Mouse (Mus musculus) embryonic facial prominence, embryonic 14.5 days (tissue): ENCODE data around the gene Man2b1. TPM values are rescaled to one million over a fixed set of nuclear protein-coding genes. Genes with fewer than 3 reads are reported as not detected.

Experiments used
- ATAC-seq: fragments of 200-750 bp; cut with Nextera tagmentation; 2 replicates; pipeline ENCODE4 v1.8.0; 2017; ENCODE audit warnings: low read depth, moderate number of reproducible peaks, moderate TSS enrichment
- DNase-seq: peaks from one replicate; pipeline ENCODE4 v3.0.0-alpha.2; 2015; ENCODE audit warnings: low spot score
- H3K27ac ChIP-seq: fragments of 300-500 bp; sonication (generic); replicated peaks from 2 replicates; pipeline ENCODE4 v1.5.1; 2014; ENCODE audit warnings: low read depth, mild to moderate bottlenecking, low read length, moderate library complexity
- H3K27me3 ChIP-seq: fragments of 300-500 bp; sonication (generic); replicated peaks from 2 replicates; pipeline ENCODE4 v1.6.1; 2014; ENCODE audit warnings: low read length; ENCODE audit not compliant: control insufficient read depth, insufficient read depth
- H3K36me3 ChIP-seq: fragments of 300-500 bp; sonication (generic); 2 replicates; pipeline ENCODE4 v1.6.1; 2014; ENCODE audit warnings: low read length, mixed read lengths; ENCODE audit not compliant: control insufficient read depth, insufficient read depth
- H3K4me1 ChIP-seq: fragments of 300-500 bp; sonication (generic); 2 replicates; pipeline ENCODE4 v1.6.1; 2014; ENCODE audit warnings: antibody characterized with exemption, low read length; ENCODE audit not compliant: control insufficient read depth, insufficient read depth
- H3K4me2 ChIP-seq: fragments of 300-500 bp; sonication (generic); 2 replicates; pipeline ENCODE4 v1.6.1; 2014; ENCODE audit warnings: low read depth, mild to moderate bottlenecking, low read length, moderate library complexity, mixed read lengths
- H3K4me3 ChIP-seq: fragments of 300-500 bp; sonication (generic); 2 replicates; pipeline ENCODE4 v1.5.1; 2014; ENCODE audit warnings: low read depth, mild to moderate bottlenecking, low read length
- H3K9ac ChIP-seq: fragments of 300-500 bp; sonication (generic); 2 replicates; pipeline ENCODE4 v1.6.1; 2014; ENCODE audit warnings: low read depth, mild to moderate bottlenecking, low read length, moderate library complexity, mixed read lengths
- H3K9me3 ChIP-seq: fragments of 300-500 bp; sonication (generic); 2 replicates; pipeline ENCODE4 v1.6.1; 2016; ENCODE audit warnings: low read length; ENCODE audit not compliant: control insufficient read depth
- WGBS: fragments of 180-500 bp; shearing (Covaris S2); extraction: QIAGEN DNeasy Blood & Tissue Kit; methylation state at CpG from one replicate; pipeline ENCODE4 v1.1.7; 2014; 5-methylcytosine and 5-hydroxymethylcytosine counted together
- polyA plus RNA-seq: library from polyadenylated mRNA; unstranded; fragments of >200 nt; fragmentation: Nextera tagmentation; extraction: Ambion mirVana; gene quantifications from 2 replicates; pipeline ENCODE4 v1.2.1, GENCODE M21; 2014

Gene Man2b1
- polyA plus RNA-seq, 1 experiment from 2014 or later, result 35.6 TPM

DNA sequence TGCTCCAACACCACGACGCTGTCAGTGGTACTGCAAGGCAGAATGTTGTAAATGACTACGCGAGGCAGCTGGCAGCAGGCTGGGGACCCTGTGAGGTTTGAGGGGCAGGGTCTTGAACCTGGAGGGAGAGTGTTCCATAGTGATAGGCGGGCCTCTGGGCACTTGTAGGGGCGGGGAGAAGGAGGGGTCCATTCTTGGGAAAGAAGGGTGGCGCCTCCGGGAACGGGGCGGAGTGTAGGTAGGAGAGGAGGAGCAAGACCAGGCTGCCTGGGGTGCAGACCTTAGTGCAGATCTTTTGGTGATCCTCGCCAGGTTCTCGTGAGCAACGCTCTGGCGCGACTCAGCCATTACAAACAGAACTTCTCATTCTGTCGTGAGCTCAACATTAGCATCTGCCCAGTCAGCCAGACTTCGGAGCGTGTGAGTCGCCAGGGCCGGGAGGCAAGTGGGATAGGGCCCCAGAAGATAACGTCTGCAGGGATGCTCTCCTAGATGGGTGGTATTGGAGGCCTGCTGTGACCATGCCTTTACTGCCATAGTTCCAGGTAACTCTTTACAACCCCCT is 8.5 kb downstream of the Man2b1 start:
- Histone ChIP-seq H3K27me3 (no peaks in the 10 kb centered on the region), H3K27ac (no peak overlapping the region), H3K4me2 (no peak overlapping the region), H3K9me3 (no peaks in the 10 kb centered on the region), H3K36me3 (peaks cover 46% of the 10 kb centered on the region), H3K4me3 (no peak overlapping the region), H3K9ac (no peak overlapping the region; the same call in 1 of the 2 replicates), H3K4me1 (no peaks in the 10 kb centered on the region)
- 42% methylated on average over 21 of the region's 21 CpGs for WGBS
- no peak for ATAC-seq
- DNase-seq, result no peak

DNA sequence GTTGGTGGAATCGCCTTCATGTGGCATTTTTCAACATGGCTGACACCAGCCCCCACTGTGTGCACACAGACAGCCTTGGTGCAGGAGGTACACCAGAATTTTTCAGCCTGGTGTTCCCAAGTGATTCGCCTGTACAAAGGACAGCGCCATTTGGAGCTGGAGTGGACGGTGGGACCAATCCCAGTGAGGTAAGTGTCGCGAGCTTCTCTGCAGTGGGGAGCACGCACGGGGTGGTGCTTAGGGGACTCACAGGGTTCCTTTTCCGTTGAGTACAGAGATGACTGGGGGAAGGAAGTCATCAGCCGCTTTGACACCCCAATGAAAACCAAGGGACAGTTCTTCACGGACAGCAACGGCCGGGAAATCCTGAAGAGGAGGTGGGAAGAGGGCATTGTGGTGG is 12.0 kb downstream of the Man2b1 start:
- WGBS, result 95% methylated on average over 13 of the region's 13 CpGs
- Histone ChIP-seq H3K4me3 (no peak overlapping the region), H3K9ac (no peak overlapping the region), H3K4me1 (no peaks in the 10 kb centered on the region), H3K27me3 (no peaks in the 10 kb centered on the region), H3K4me2 (no peak overlapping the region), H3K9me3 (no peaks in the 10 kb centered on the region), H3K36me3 (peaks cover 42% of the 10 kb centered on the region), H3K27ac (no peak overlapping the region)
- DNase-seq (no peak), ATAC-seq (no peak)

- H3K4me3 ChIP-seq, result no peak overlapping the region
- 82% methylated on average over 4 of the region's 7 CpGs for WGBS
- H3K36me3 ChIP-seq, result peaks cover 42% of the 10 kb centered on the region
- no peak overlapping the region for H3K27ac ChIP-seq
- H3K4me2 ChIP-seq, result no peak overlapping the region
- H3K4me1 ChIP-seq, result no peaks in the 10 kb centered on the region
- no peaks in the 10 kb centered on the region for H3K9me3 ChIP-seq
- no peak for DNase-seq
- ATAC-seq, result no peak
- H3K9ac ChIP-seq, result no peak overlapping the region
- H3K27me3 ChIP-seq, result no peaks in the 10 kb centered on the region
Measured at GRCm38 (mm10) chr8:85095566-85095965, 12.5 kb downstream of the Man2b1 start.

DNA sequence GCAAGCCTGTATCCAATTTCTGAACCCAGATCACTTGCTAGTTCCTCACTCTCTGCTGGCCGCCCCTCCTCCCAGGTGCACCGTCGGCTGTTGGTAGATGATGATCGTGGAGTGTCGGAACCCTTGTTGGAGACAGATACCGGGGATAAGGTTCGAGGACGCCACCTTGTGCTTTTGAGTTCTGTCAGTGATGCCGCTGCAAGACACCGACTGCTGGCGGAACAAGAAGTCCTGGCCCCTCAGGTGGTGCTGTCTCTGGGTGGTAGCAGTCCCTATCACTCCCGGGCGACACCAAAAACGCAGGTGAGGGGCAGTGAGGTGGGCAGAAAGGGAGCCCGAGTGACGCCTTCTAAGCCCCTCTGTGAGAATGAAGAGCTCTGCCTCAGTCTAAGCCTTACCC is 13.1 kb downstream of the Man2b1 start:
- no peak overlapping the region for H3K9ac ChIP-seq
- DNase-seq, result no peak
- no peaks in the 10 kb centered on the region for H3K27me3 ChIP-seq

DNA sequence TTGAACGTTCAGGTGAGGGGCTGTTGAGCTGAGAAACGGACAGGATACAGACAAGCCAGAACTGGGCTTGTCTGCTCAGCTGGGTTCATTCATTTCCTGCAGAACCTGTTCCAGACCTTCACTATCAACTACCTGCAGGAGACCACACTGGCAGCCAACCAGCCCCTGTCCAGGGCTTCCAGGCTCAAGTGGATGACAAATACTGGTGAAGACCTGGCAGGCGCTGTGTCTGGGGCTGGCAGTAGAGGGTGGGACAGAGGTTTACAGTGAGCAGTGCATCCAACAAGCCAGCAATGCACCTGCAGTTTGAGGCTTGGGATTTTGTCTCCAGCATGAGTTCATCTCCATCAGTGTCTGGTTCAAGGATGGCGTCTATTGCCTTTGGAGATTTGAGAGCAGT is 13.8 kb downstream of the Man2b1 start:
- peak; percentile 41; the same call in 1 of the 2 replicates for ATAC-seq
- Histone ChIP-seq H3K9me3 (0 out of 2 replicates have a peak, but pooled peaks cover 5% of the 10 kb centered on the region), H3K27me3 (no peaks in the 10 kb centered on the region), H3K9ac (no peak overlapping the region), H3K36me3 (peaks cover 42% of the 10 kb centered on the region), H3K4me2 (no peak overlapping the region), H3K27ac (no peak overlapping the region), H3K4me1 (no peaks in the 10 kb centered on the region), H3K4me3 (no peak overlapping the region)
- DNase-seq, result no peak
- WGBS, result 87% methylated on average over 4 of the region's 4 CpGs

More for the DNA sequence above, 13.1 kb downstream of the Man2b1 start:
- H3K27ac ChIP-seq, result no peak overlapping the region
- 92% methylated on average over 16 of the region's 16 CpGs for WGBS
- H3K4me2 ChIP-seq, result no peak overlapping the region
- ATAC-seq, result no peak
- no peaks in the 10 kb centered on the region for H3K4me1 ChIP-seq
- H3K4me3 ChIP-seq, result no peak overlapping the region
- peaks cover 42% of the 10 kb centered on the region for H3K36me3 ChIP-seq
- H3K9me3 ChIP-seq, result no peaks in the 10 kb centered on the region

DNA sequence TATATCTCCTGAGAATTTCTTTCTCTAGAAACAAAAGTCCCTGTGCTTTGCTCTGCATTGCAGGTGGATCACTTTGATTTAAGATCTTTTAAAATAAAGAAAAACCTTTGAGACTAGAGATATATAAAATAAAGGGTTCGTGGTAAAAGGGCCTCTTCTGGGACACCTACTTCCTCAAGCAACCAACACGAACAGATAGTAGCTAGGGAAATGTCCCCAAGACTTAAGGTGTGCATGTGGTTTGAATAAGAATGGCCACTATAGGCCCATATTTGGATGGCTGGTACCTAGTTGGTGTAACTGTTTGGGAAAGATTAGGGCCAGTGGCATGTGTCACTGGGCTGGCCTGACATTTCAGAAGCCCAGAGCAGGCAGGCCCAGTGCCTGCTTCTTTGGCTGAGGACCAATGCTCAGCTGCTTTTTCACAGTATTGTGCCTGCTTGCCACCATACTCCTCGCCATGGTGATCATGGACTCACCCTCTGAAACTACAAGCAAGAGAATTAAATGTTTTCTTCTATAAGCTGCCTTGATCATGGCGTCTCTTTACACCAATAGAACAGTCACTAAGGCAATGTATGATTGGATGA is 17.1 kb downstream of the Man2b1 start:
- Histone ChIP-seq H3K36me3 (peaks cover 31% of the 10 kb centered on the region), H3K27ac (no peak overlapping the region), H3K9me3 (0 out of 2 replicates have a peak, but pooled peaks cover 6% of the 10 kb centered on the region), H3K4me1 (no peaks in the 10 kb centered on the region), H3K4me3 (no peak overlapping the region), H3K9ac (no peak overlapping the region), H3K4me2 (no peak overlapping the region), H3K27me3 (no peaks in the 10 kb centered on the region)
- DNase-seq (no peak), ATAC-seq (no peak)
- 79% methylated on average over 4 of the region's 4 CpGs for WGBS

GRCm38 (mm10) chr8:85113241-85113640 is 30.2 kb downstream of the Man2b1 start:
- Histone ChIP-seq H3K36me3 (peaks cover 43% of the 10 kb centered on the region), H3K4me3 (no peak overlapping the region), H3K4me1 (no peaks in the 10 kb centered on the region), H3K27me3 (no peaks in the 10 kb centered on the region), H3K4me2 (no peak overlapping the region), H3K27ac (no peak overlapping the region), H3K9me3 (0 out of 2 replicates have a peak, but pooled peaks cover 7% of the 10 kb centered on the region), H3K9ac (no peak overlapping the region)
- whole genome bisulfite sequencing, result 94% methylated on average over 10 of the region's 10 CpGs
- DNase-seq (no peak), ATAC-seq (no peak)

- 0 out of 2 replicates have a peak, but pooled peaks cover 7% of the 10 kb centered on the region for H3K9me3 ChIP-seq
- H3K36me3 ChIP-seq, result peaks cover 25% of the 10 kb centered on the region
- DNase-seq (no peak), ATAC-seq (no peak)
- 75% methylated on average over 4 of the region's 4 CpGs for WGBS
- H3K27ac ChIP-seq, result no peak overlapping the region
- H3K4me1 ChIP-seq, result 0 out of 2 replicates have a peak, but pooled peaks cover 6% of the 10 kb centered on the region
- no peak overlapping the region for H3K9ac ChIP-seq
- H3K27me3 ChIP-seq, result no peaks in the 10 kb centered on the region
- H3K4me2 ChIP-seq, result no peak overlapping the region
- H3K4me3 ChIP-seq, result no peak overlapping the region
Measured at GRCm38 (mm10) chr8:85115501-85115900, 32.4 kb downstream of the Man2b1 start.

- 92% methylated on average over 7 of the region's 7 CpGs for WGBS
Measured at GRCm38 (mm10) chr8:85116984-85117383, 33.9 kb downstream of the Man2b1 start.

More at GRCm38 (mm10) chr8:85116984-85117383, 33.9 kb downstream of the Man2b1 start:
- 0 out of 2 replicates have a peak, but pooled peaks cover 6% of the 10 kb centered on the region for H3K4me1 ChIP-seq
- H3K4me3 ChIP-seq, result no peak overlapping the region
- no peak for ATAC-seq
- H3K4me2 ChIP-seq, result no peak overlapping the region
- H3K9ac ChIP-seq, result no peak overlapping the region
- H3K27me3 ChIP-seq, result no peaks in the 10 kb centered on the region
- H3K36me3 ChIP-seq, result peaks cover 10% of the 10 kb centered on the region
- DNase-seq, result no peak
- H3K27ac ChIP-seq, result no peak overlapping the region
- H3K9me3 ChIP-seq, result 0 out of 2 replicates have a peak, but pooled peaks cover 7% of the 10 kb centered on the region
